Mouse (Mus musculus): Measurements from ENCODE around the gene Pitpnm2. TPM values are rescaled to one million over a fixed set of nuclear protein-coding genes. Genes with fewer than 3 reads are reported as not detected.
"Not testable (repeated sequence)": the region's sequence is repeated elsewhere in the genome, so short reads cannot be mapped to it uniquely, and the experiment has no call there.

Gene Pitpnm2
- polyA plus RNA-seq, 1 experiment = 0.66 TPM

DNA sequence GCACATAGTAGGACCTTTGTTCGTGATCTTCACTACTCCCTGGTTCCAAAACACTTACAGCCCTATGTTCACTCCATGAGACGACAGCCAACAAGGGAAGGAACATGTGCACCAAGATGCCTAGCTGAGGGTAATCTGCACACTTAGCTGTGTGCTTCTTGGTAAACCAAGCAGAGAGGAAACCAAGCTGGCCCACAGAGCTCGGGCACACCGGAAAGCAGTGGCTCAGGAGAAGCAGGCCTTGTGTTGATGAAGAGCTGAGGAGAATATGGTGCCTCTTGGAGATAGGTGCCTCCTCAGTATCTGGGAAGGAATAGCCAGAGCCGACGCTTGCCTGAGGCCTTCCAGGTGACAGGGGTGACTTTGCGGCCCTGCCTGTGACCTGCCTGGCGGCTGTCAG lies 26.0 kb downstream of the Pitpnm2 start:
- H3K27ac ChIP-seq (ENCODE audit: insufficient read depth, low read depth, low read length) = no peak overlapping the region
- peaks cover 34% of the 10 kb centered on the region for H3K4me1 ChIP-seq (ENCODE audit: control insufficient read depth, insufficient read depth, low read length)
- H3K4me3 ChIP-seq (ENCODE audit: insufficient read depth, low read length) = no peak overlapping the region
- no peak for TF ChIP-seq POLR2A (IDR thresholded peaks at IDR 0.05; ENCODE audit: borderline replicate concordance, low read depth, low read length)
- TF ChIP-seq CTCF (IDR thresholded peaks at IDR 0.05; ENCODE audit: low read depth, low read length) = no peak

DNA sequence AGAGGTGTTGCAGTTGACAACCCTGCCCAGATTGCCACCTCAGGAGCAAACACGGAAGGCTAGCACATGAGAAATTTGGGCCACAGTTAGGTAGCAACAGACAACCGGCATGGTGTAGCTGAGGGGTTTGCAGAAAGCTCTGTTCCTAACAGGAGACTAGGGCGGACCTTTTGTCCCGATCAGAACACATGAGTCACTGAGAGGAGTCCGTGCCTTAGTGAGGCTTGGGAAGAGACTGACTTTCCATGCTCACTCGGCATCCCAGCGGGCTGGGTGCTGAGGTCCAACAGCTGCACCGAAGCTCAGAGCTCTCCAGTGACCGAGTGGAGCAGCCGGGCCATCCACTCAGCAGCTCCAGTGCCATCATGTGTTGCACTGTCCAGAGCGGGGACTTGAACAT lies 26.9 kb downstream of the Pitpnm2 start:
- H3K4me1 ChIP-seq (ENCODE audit: control insufficient read depth, insufficient read depth, low read length) = peaks cover 34% of the 10 kb centered on the region
- H3K4me3 ChIP-seq (ENCODE audit: insufficient read depth, low read length) = no peak overlapping the region
- H3K27ac ChIP-seq (ENCODE audit: insufficient read depth, low read depth, low read length) = no peak overlapping the region
- TF ChIP-seq POLR2A (IDR thresholded peaks at IDR 0.05; ENCODE audit: borderline replicate concordance, low read depth, low read length) (no peak), CTCF (IDR thresholded peaks at IDR 0.05; ENCODE audit: low read depth, low read length) (no peak)

DNA sequence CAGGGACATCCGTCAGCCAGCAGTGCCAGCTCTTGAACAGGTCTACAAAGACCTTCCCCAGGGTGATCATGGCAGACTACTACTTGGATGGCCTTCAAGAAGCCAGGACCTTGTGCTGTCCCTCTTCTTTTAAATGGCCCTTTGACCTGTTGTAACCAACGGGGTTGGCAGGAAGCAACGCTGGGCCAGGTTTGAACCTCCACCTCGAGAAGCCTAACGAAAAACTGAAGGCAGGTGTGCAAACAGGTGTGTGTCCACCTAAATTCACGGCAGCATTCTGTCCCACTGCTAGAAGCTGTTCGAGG lies 27.9 kb downstream of the Pitpnm2 start:
- no peak overlapping the region for H3K4me3 ChIP-seq (ENCODE audit: insufficient read depth, low read length)
- TF ChIP-seq POLR2A (IDR thresholded peaks at IDR 0.05; ENCODE audit: borderline replicate concordance, low read depth, low read length) = no peak
- TF ChIP-seq CTCF (IDR thresholded peaks at IDR 0.05; ENCODE audit: low read depth, low read length) = no peak
- no peak overlapping the region for H3K27ac ChIP-seq (ENCODE audit: insufficient read depth, low read depth, low read length)
- peaks cover 26% of the 10 kb centered on the region for H3K4me1 ChIP-seq (ENCODE audit: control insufficient read depth, insufficient read depth, low read length)

DNA sequence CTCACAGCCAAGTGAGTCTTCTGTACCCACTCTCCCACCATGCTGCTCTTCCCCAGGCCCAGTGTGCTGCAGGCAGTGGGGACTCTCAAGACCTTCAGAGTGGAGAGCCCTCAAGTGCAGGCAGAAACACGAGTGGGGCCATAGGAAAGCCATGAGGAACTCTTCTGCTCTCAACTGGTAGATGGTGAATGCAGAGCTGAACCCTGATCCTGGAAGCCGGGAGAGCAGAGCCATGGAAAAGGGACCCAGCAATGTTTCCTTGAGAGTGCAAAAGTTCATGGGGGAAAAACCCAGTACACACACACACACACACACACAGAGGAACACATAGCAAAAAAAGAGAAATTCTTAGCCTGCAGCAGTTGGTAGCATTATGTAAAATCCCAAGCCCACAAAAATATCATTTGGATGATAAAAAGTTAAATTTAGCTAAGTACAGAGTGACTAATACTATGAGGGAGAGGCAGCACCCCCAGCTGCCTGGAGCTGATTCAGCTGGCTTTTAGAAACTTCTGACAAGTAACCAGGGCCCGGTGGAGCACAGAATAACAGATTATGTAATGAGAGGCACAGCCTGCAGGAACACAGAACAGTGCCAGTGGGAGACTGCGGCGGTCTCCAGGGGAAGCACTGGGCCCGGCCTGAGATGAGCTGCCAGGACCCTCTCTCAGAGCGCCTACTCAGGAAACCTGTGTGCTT lies 28.4 kb downstream of the Pitpnm2 start:
- no peak for TF ChIP-seq CTCF (IDR thresholded peaks at IDR 0.05; ENCODE audit: low read depth, low read length)
- no peak for TF ChIP-seq POLR2A (IDR thresholded peaks at IDR 0.05; ENCODE audit: borderline replicate concordance, low read depth, low read length)
- no peak overlapping the region for H3K4me3 ChIP-seq (ENCODE audit: insufficient read depth, low read length)
- peaks cover 21% of the 10 kb centered on the region for H3K4me1 ChIP-seq (ENCODE audit: control insufficient read depth, insufficient read depth, low read length)
- H3K27ac ChIP-seq (ENCODE audit: insufficient read depth, low read depth, low read length) = no peak overlapping the region

DNA sequence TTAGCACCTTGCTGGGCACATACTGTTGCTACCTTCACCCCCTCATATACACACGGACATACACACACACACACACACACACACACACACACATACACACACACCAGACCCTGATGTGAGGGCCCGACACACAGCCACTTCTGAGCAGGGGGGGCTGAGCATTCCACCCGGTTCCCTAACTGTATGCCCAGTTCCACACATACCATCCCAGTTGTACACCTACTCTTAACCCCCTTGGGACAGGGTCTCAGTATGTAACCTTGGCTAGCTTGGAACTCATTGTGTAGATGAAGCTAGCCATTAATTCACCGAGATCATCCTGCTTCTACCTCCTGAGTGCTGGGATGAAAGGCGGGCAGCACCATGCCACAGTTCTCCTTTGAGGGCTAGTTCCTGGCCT lies 29.0 kb downstream of the Pitpnm2 start:
- Histone ChIP-seq H3K27ac (ENCODE audit: insufficient read depth, low read depth, low read length) (no peak overlapping the region), H3K4me3 (ENCODE audit: insufficient read depth, low read length) (no peak overlapping the region), H3K4me1 (ENCODE audit: control insufficient read depth, insufficient read depth, low read length) (peaks cover 20% of the 10 kb centered on the region)
- no peak for TF ChIP-seq POLR2A (IDR thresholded peaks at IDR 0.05; ENCODE audit: borderline replicate concordance, low read depth, low read length)
- TF ChIP-seq CTCF (IDR thresholded peaks at IDR 0.05; ENCODE audit: low read depth, low read length) = no peak

DNA sequence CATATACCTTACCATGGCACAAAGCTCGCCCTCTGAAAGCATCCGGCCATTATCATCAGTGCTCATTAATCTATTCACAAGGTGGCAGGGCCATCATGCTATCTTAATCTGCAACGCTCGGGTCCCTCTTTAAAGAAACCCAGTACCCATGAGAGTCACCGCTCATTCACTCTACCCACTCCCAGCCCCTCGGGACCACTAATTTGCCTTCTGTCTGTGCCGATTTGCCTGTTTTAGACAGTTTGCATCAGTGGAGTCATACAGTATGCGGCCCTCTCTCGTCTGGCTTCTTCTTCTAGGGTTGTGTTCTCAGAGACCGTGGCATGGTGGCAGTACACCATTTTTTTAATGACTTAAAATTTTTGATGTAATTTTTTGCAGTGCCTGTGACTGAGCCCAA lies 30.1 kb downstream of the Pitpnm2 start:
- Histone ChIP-seq H3K4me1 (ENCODE audit: control insufficient read depth, insufficient read depth, low read length) (peaks cover 20% of the 10 kb centered on the region), H3K27ac (ENCODE audit: insufficient read depth, low read depth, low read length) (no peak overlapping the region), H3K4me3 (ENCODE audit: insufficient read depth, low read length) (no peak overlapping the region)
- TF ChIP-seq POLR2A (IDR thresholded peaks at IDR 0.05; ENCODE audit: borderline replicate concordance, low read depth, low read length) (no peak), CTCF (IDR thresholded peaks at IDR 0.05; ENCODE audit: low read depth, low read length) (no peak)

DNA sequence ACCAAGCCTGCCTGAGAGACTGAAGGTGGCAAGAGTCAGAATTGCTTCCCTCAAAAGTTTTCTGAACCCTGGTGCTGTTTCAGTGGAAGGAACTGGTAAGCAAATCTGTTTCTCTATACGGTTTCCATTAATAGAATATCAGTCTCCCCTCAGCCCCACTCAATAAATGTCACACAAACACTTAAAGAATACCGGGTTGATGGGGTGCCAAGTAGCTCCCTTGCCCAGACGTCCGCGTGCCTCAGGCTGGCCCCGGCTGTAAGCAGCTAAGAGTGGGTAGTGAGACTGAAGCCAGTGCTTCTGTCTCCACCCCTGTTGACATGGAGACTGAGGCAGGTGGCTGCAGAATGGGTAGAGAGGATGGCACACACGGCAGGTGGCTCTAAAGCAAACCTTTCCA lies 30.6 kb downstream of the Pitpnm2 start:
- TF ChIP-seq CTCF (IDR thresholded peaks at IDR 0.05; ENCODE audit: low read depth, low read length) = no peak
- no peak for TF ChIP-seq POLR2A (IDR thresholded peaks at IDR 0.05; ENCODE audit: borderline replicate concordance, low read depth, low read length)
- Histone ChIP-seq H3K4me1 (ENCODE audit: control insufficient read depth, insufficient read depth, low read length) (peaks cover 20% of the 10 kb centered on the region), H3K27ac (ENCODE audit: insufficient read depth, low read depth, low read length) (no peak overlapping the region), H3K4me3 (ENCODE audit: insufficient read depth, low read length) (no peak overlapping the region)

DNA sequence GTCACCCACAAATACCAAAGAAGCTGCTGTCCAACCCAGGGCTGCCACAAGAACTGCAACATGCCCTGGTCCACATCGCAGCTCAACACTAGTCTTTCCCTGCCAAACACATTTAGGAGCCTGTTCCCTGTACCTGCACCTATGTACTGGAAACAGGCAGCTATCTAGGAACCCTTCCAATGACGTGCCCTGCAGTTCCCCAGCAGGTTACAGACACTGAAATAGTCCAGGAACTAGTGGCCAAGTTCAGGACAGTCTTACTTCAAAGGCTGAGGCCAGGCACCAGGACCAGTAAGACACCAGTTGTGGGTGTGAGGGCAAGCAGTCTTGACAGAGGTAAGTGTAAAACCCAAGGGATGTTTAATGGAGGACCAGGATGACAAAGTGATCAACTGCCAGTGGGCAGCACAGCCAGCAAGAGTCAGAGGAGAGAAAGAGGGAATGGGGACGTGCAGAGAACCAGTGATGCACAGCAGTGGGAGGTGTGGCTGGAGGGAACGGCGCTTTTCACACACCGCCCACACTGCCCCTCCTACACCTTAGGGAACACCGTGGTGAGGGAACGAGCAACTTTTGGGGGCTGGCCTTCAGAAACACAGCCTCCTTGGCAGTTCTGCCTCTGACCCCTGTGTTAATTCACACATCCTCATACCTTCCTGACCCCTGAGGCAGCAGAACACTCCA lies 31.9 kb downstream of the Pitpnm2 start:
- H3K4me3 ChIP-seq (ENCODE audit: insufficient read depth, low read length) = no peak overlapping the region

DNA sequence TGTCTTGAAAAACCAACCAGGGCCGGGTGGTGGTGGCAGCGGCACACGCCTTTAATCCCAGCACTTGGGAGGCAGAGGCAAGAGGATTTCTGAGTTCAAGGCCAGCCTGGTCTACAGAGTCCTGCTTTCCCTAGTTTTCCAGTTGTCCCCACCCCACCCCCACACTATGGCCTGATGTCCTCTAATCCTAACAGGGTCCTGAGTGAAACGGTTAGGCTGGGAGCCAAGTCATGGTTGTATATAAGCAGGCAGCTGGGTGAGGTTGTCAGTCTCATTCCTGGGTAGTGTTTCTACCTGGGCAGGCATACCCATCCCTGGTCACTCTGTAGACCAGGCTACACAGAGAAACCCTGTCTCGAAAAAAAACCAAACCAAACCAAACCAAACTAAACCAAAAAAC lies 32.5 kb downstream of the Pitpnm2 start:
- H3K27ac ChIP-seq (ENCODE audit: insufficient read depth, low read depth, low read length); H3K4me3 ChIP-seq (ENCODE audit: insufficient read depth, low read length): not testable (repeated sequence)
- H3K4me1 ChIP-seq (ENCODE audit: control insufficient read depth, insufficient read depth, low read length) = peaks cover 15% of the 10 kb centered on the region

More for the DNA sequence above, 31.9 kb downstream of the Pitpnm2 start:
- TF ChIP-seq CTCF (IDR thresholded peaks at IDR 0.05; ENCODE audit: low read depth, low read length) (no peak), POLR2A (IDR thresholded peaks at IDR 0.05; ENCODE audit: borderline replicate concordance, low read depth, low read length) (no peak)
- peaks cover 20% of the 10 kb centered on the region for H3K4me1 ChIP-seq (ENCODE audit: control insufficient read depth, insufficient read depth, low read length)
- no peak overlapping the region for H3K27ac ChIP-seq (ENCODE audit: insufficient read depth, low read depth, low read length)

DNA sequence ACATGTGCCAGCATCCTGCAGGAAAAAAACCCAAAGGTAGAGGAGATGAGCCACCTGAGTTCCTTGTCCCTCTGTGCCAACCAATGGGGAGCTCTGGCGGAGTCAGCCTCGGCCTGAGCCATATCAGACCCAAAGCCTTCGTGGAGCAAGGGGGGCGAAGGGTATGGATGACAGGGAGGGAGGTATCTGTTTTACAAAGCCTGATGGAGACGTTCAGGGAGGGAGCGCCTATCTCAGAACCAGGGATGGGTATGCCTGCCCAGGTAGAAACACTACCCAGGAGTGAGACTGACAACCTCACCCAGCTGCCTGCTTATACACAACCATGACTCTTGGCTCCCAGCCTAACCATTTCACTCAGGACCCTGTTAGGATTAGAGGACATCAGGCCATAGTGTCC lies 33.2 kb downstream of the Pitpnm2 start:
- Histone ChIP-seq H3K4me1 (ENCODE audit: control insufficient read depth, insufficient read depth, low read length) (peaks cover 9% of the 10 kb centered on the region), H3K27ac (ENCODE audit: insufficient read depth, low read depth, low read length) (no peak overlapping the region), H3K4me3 (ENCODE audit: insufficient read depth, low read length) (no peak overlapping the region)
- TF ChIP-seq CTCF (IDR thresholded peaks at IDR 0.05; ENCODE audit: low read depth, low read length) (no peak), POLR2A (IDR thresholded peaks at IDR 0.05; ENCODE audit: borderline replicate concordance, low read depth, low read length) (no peak)
